12 mouse cellular contexts compared by ENCODE assay signal in genomic region chr19:36809476-36810168, GRCm38 (mm10). TPM values are rescaled to one million over a fixed set of nuclear protein-coding genes. Genes with fewer than 3 reads are reported as not detected.
DNase-seq lines count a peak whose midpoint lies in the region; ATAC-seq and TF ChIP-seq lines count a peak whose summit lies in the region.
"Had no signal": no experiment of that assay in that cellular context is flagged by ENCODE, and none has a peak within 500 bp of the region (broad histone marks: within the 10 kb centered on the region; RNA-seq: fewer than 3 reads in every experiment).

No protein-coding gene starts in this region.

- no peaks in the 10 kb centered on the region for H3K9me3 ChIP-seq in hindbrain, embryonic 16.5 days (ENCODE audit: control insufficient read depth, low read length)
- H3K9me3 ChIP-seq in hindbrain, embryonic 10.5 days: no peaks in the 10 kb centered on the region
- H3K9me3 ChIP-seq: embryonic facial prominence, embryonic 10.5 days; limb, embryonic 13.5 days had no signal

- H3K4me2 ChIP-seq in hindbrain, embryonic 16.5 days (ENCODE audit: low read length): no peak overlapping the region

- no peak for TF ChIP-seq CTCF in gastrocnemius, adult 2 months (IDR thresholded peaks at IDR 0.05)

- H3K27ac ChIP-seq in hindbrain, embryonic 16.5 days (ENCODE audit: low read depth, low read length): no peak overlapping the region
- no peak overlapping the region for H3K27ac ChIP-seq in hindbrain, embryonic 10.5 days
- H3K27ac ChIP-seq in gastrocnemius, adult 2 months: no peak overlapping the region
- H3K27ac ChIP-seq: embryonic facial prominence, embryonic 10.5 days; limb, embryonic 13.5 days had no signal

- H3K27me3 ChIP-seq in hindbrain, embryonic 16.5 days (replicated peaks; ENCODE audit: control insufficient read depth, insufficient read depth, low read length): no peaks in the 10 kb centered on the region
- no peaks in the 10 kb centered on the region for H3K27me3 ChIP-seq in hindbrain, embryonic 10.5 days (ENCODE audit: insufficient read depth, poor library complexity, severe bottlenecking)
- H3K27me3 ChIP-seq: CH12.LX; limb, embryonic 13.5 days had no signal

- no peak overlapping the region for H3K9ac ChIP-seq in hindbrain, embryonic 16.5 days (ENCODE audit: low read depth, low read length)
- H3K9ac ChIP-seq: limb, embryonic 13.5 days had no signal

- ATAC-seq in hindbrain, embryonic 16.5 days: peak; percentile 37; the same call in 1 of the 2 replicates

- intact Hi-C loops in gastrocnemius, adult 2 months (cut with DNase I): no loop called here

- no peak overlapping the region for H3K4me3 ChIP-seq in hindbrain, embryonic 16.5 days (ENCODE audit: low read length)
- H3K4me3 ChIP-seq in hindbrain, embryonic 10.5 days: no peak overlapping the region
- no peak overlapping the region for H3K4me3 ChIP-seq in gastrocnemius, adult 2 months
- H3K4me3 ChIP-seq: embryonic facial prominence, embryonic 10.5 days; limb, embryonic 13.5 days had no signal

- peaks cover 3% of the 10 kb centered on the region; the same call in 1 of the 2 replicates for H3K4me1 ChIP-seq in hindbrain, embryonic 16.5 days (ENCODE audit: control insufficient read depth, insufficient read depth, low read depth, low read length)
- H3K4me1 ChIP-seq in hindbrain, embryonic 10.5 days (replicated peaks): 0 out of 2 replicates have a peak, but pooled peaks cover 7% of the 10 kb centered on the region
- H3K4me1 ChIP-seq: embryonic facial prominence, embryonic 10.5 days had no signal

- H3K36me3 ChIP-seq in hindbrain, embryonic 16.5 days (ENCODE audit: control insufficient read depth, insufficient read depth, low read length): no peaks in the 10 kb centered on the region
- no peaks in the 10 kb centered on the region for H3K36me3 ChIP-seq in hindbrain, embryonic 10.5 days
- H3K36me3 ChIP-seq: embryonic facial prominence, embryonic 10.5 days; limb, embryonic 13.5 days had no signal

- DNase-seq in hindbrain, embryonic 10.5 days (ENCODE audit: low spot score): no peak
- peak; percentile 20 for DNase-seq in thymus, postnatal 14 days
- no peak for DNase-seq in thymus, postnatal 25 days
- peak; percentile 71 for DNase-seq in liver
- DNase-seq in layer of hippocampus, adult 18-20 months (ENCODE audit: low spot score in 2 of 2): no peak
- DNase-seq in gastrocnemius, adult 2 months: no peak
- DNase-seq: heart, postnatal 10 days; midbrain, embryonic 14.5 days had no signal

- WGBS in hindbrain, embryonic 16.5 days: 40% methylated on average over 12 of the region's 12 CpGs
- 36% methylated on average over 12 of the region's 12 CpGs for WGBS in hindbrain, embryonic 10.5 days

RNA-seq across cellular contexts. Expression of gene Tnks2, which starts 24.4 kb away (rescaled TPM):
- 19.0 and 36.7 TPM in 2 replicates for polyA plus RNA-seq in hindbrain, embryonic 16.5 days (2015; fragmentation: Nextera tagmentation; extraction: Ambion mirVana)
- polyA plus RNA-seq in hindbrain, embryonic 10.5 days (2016; fragmentation: Nextera tagmentation; extraction: Ambion mirVana): 53.6 and 58.3 TPM in 2 replicates
- 100 to 1,000 TPM; 116 TPM for total RNA-seq in layer of hippocampus, adult 18-20 months (2021)
- 100 to 1,000 TPM; 106 to 127 TPM for total RNA-seq in gastrocnemius, adult 2 months (2021)

Comparison
In these comparisons a context has a peak if more than half of its experiments do, and no peak if none do; other contexts are left out.
1. DNase-seq: peak in thymus, postnatal 14 days (single experiment) and liver (single experiment); none in hindbrain, embryonic 10.5 days (single experiment), thymus, postnatal 25 days (single experiment), layer of hippocampus, adult 18-20 months (0 of 2) and gastrocnemius, adult 2 months (single experiment).